Mouse (Mus musculus) lung, embryonic 15.5 days (tissue): ENCODE data around the gene Ppp1r8. TPM values are rescaled to one million over a fixed set of nuclear protein-coding genes. Genes with fewer than 3 reads are reported as not detected.

ENCODE experiments used
- ATAC-seq: fragments of 200-750 bp; cut with Nextera tagmentation; 2 replicates; pipeline ENCODE4 v1.8.0; 2017; ENCODE audit warnings: moderate number of reproducible peaks, borderline replicate concordance; ENCODE audit not compliant: low FRiP score, low TSS enrichment; ENCODE audit errors: extremely low read depth
- H3K27ac ChIP-seq: fragments of 300-500 bp; sonication (generic); 2 replicates; pipeline ENCODE4 v1.5.1; 2015; ENCODE audit warnings: moderate library complexity, mild to moderate bottlenecking, inconsistent platforms
- H3K27me3 ChIP-seq: fragments of 300-500 bp; sonication (generic); 2 replicates; pipeline ENCODE4 v1.6.1; 2015; ENCODE audit warnings: inconsistent platforms
- H3K36me3 ChIP-seq: fragments of 300-500 bp; sonication (generic); 2 replicates; pipeline ENCODE4 v1.6.1; 2015; ENCODE audit warnings: inconsistent platforms
- H3K4me1 ChIP-seq: fragments of 300-500 bp; sonication (generic); 2 replicates; pipeline ENCODE4 v1.6.1; 2015; ENCODE audit warnings: inconsistent platforms
- H3K4me2 ChIP-seq: fragments of 300-500 bp; sonication (generic); 2 replicates; pipeline ENCODE4 v1.6.1; 2015; ENCODE audit warnings: inconsistent platforms, mild to moderate bottlenecking, moderate library complexity
- H3K4me3 ChIP-seq: fragments of 300-500 bp; sonication (generic); 2 replicates; pipeline ENCODE4 v1.5.1; 2015; ENCODE audit warnings: mild to moderate bottlenecking, inconsistent platforms
- H3K9ac ChIP-seq: fragments of 300-500 bp; sonication (generic); 2 replicates; pipeline ENCODE4 v1.6.1; 2015; ENCODE audit warnings: inconsistent platforms
- H3K9me3 ChIP-seq: fragments of 300-500 bp; sonication (generic); 2 replicates; pipeline ENCODE4 v1.6.1; 2016; ENCODE audit warnings: inconsistent platforms
- WGBS: fragments of 180-500 bp; shearing (Covaris S2); methylation state at CpG from one replicate; pipeline ENCODE4 v1.1.7; 2015; 5-methylcytosine and 5-hydroxymethylcytosine counted together
- polyA plus RNA-seq: library from polyadenylated mRNA; unstranded; fragments of >200 nt; fragmentation: Nextera tagmentation; extraction: Ambion mirVana; gene quantifications from 2 replicates; pipeline ENCODE4 v1.2.1, GENCODE M21; 2015

Gene Ppp1r8
- polyA plus RNA-seq, 1 experiment from 2014 or later = 54.5 TPM

- Histone ChIP-seq H3K36me3 (peaks cover 18% of the 10 kb centered on the region), H3K4me2 (peak overlapping the region; percentile 69), H3K9me3 (no peaks in the 10 kb centered on the region), H3K4me3 (peak overlapping the region; percentile 91), H3K4me1 (peaks cover 16% of the 10 kb centered on the region; the same call in 1 of the 2 replicates), H3K27me3 (no peaks in the 10 kb centered on the region), H3K9ac (peak overlapping the region; percentile 58; the same call in 1 of the 2 replicates), H3K27ac (peak overlapping the region; percentile 45; the same call in 1 of the 2 replicates)
- 77% methylated on average over 1 of the region's 1 CpGs for WGBS
- no peak for ATAC-seq
Observed at GRCm38 (mm10) chr4:132843705-132844071, 719 bp upstream of the Ppp1r8 start.

GRCm38 (mm10) chr4:132842281-132842906 is 575 bp downstream of the Ppp1r8 start:
- WGBS = under 1% methylated on average over 30 of the region's 30 CpGs
- no peaks in the 10 kb centered on the region for H3K27me3 ChIP-seq
- peaks cover 16% of the 10 kb centered on the region; the same call in 1 of the 2 replicates for H3K4me1 ChIP-seq
- H3K27ac ChIP-seq = peak overlapping the region; percentile 42
- no peaks in the 10 kb centered on the region for H3K9me3 ChIP-seq
- H3K9ac ChIP-seq = peak overlapping the region; percentile 97
- H3K4me2 ChIP-seq = peak overlapping the region; percentile 69
- H3K36me3 ChIP-seq = peaks cover 29% of the 10 kb centered on the region
- ATAC-seq = peak; percentile 37; the same call in 1 of the 2 replicates
- H3K4me3 ChIP-seq = peak overlapping the region; percentile 91

- Histone ChIP-seq H3K27ac (no peak overlapping the region), H3K4me3 (peak overlapping the region; percentile 91), H3K4me2 (peak overlapping the region; percentile 69), H3K9me3 (no peaks in the 10 kb centered on the region), H3K36me3 (peaks cover 38% of the 10 kb centered on the region), H3K27me3 (no peaks in the 10 kb centered on the region), H3K4me1 (peaks cover 16% of the 10 kb centered on the region; the same call in 1 of the 2 replicates), H3K9ac (peak overlapping the region; percentile 97; the same call in 1 of the 2 replicates)
- 75% methylated on average over 3 of the region's 3 CpGs for WGBS
- no peak for ATAC-seq
Observed at GRCm38 (mm10) chr4:132841493-132841892, 1.5 kb downstream of the Ppp1r8 start.

GRCm38 (mm10) chr4:132823614-132824366 is 19.2 kb downstream of the Ppp1r8 start:
- no peaks in the 10 kb centered on the region for H3K4me1 ChIP-seq
- WGBS = 64% methylated on average over 8 of the region's 8 CpGs
- no peak overlapping the region for H3K9ac ChIP-seq
- peaks cover 37% of the 10 kb centered on the region for H3K36me3 ChIP-seq
- no peak overlapping the region for H3K4me3 ChIP-seq
- H3K27ac ChIP-seq = no peak overlapping the region
- H3K27me3 ChIP-seq = no peaks in the 10 kb centered on the region
- no peak overlapping the region for H3K4me2 ChIP-seq
- ATAC-seq = no peak
- H3K9me3 ChIP-seq = no peaks in the 10 kb centered on the region

GRCm38 (mm10) chr4:132818442-132818841 is 24.5 kb downstream of the Ppp1r8 start:
- H3K9me3 ChIP-seq = no peaks in the 10 kb centered on the region
- no peak overlapping the region for H3K27ac ChIP-seq
- no peak overlapping the region for H3K4me2 ChIP-seq
- no peak overlapping the region for H3K9ac ChIP-seq
- no peak for ATAC-seq
- WGBS = 53% methylated on average over 2 of the region's 2 CpGs
- no peak overlapping the region for H3K4me3 ChIP-seq
- H3K27me3 ChIP-seq = no peaks in the 10 kb centered on the region
- H3K4me1 ChIP-seq = no peaks in the 10 kb centered on the region
- H3K36me3 ChIP-seq = no peaks in the 10 kb centered on the region

- Histone ChIP-seq H3K4me3 (no peak overlapping the region), H3K27me3 (no peaks in the 10 kb centered on the region), H3K4me2 (no peak overlapping the region), H3K27ac (no peak overlapping the region), H3K36me3 (no peaks in the 10 kb centered on the region), H3K4me1 (no peaks in the 10 kb centered on the region), H3K9ac (no peak overlapping the region), H3K9me3 (no peaks in the 10 kb centered on the region)
- WGBS = 53% methylated on average over 2 of the region's 2 CpGs
- ATAC-seq = no peak
Observed at GRCm38 (mm10) chr4:132816855-132817254, 26.1 kb downstream of the Ppp1r8 start.

GRCm38 (mm10) chr4:132816404-132816803 is 26.6 kb downstream of the Ppp1r8 start:
- H3K27ac ChIP-seq = no peak overlapping the region
- H3K9ac ChIP-seq = no peak overlapping the region
- no peaks in the 10 kb centered on the region for H3K4me1 ChIP-seq
- no peaks in the 10 kb centered on the region for H3K27me3 ChIP-seq
- 85% methylated on average over 7 of the region's 7 CpGs for WGBS
- ATAC-seq = no peak
- H3K4me3 ChIP-seq = no peak overlapping the region
- no peaks in the 10 kb centered on the region for H3K36me3 ChIP-seq
- H3K9me3 ChIP-seq = no peaks in the 10 kb centered on the region
- no peak overlapping the region for H3K4me2 ChIP-seq

- no peak overlapping the region for H3K27ac ChIP-seq
- 83% methylated on average over 5 of the region's 5 CpGs for WGBS
- no peak overlapping the region for H3K9ac ChIP-seq
- no peaks in the 10 kb centered on the region for H3K36me3 ChIP-seq
- ATAC-seq = no peak
- H3K4me1 ChIP-seq = 0 out of 2 replicates have a peak, but pooled peaks cover 2% of the 10 kb centered on the region
- no peak overlapping the region for H3K4me2 ChIP-seq
- no peak overlapping the region for H3K4me3 ChIP-seq
- no peaks in the 10 kb centered on the region for H3K27me3 ChIP-seq
- H3K9me3 ChIP-seq = no peaks in the 10 kb centered on the region
Observed at GRCm38 (mm10) chr4:132809621-132810020, 33.3 kb downstream of the Ppp1r8 start.

- H3K9me3 ChIP-seq = no peaks in the 10 kb centered on the region
- H3K4me2 ChIP-seq = no peak overlapping the region
- ATAC-seq = no peak
- no peaks in the 10 kb centered on the region for H3K27me3 ChIP-seq
- no peak overlapping the region for H3K9ac ChIP-seq
- no peak overlapping the region for H3K4me3 ChIP-seq
- 68% methylated on average over 5 of the region's 5 CpGs for WGBS
- H3K4me1 ChIP-seq = 0 out of 2 replicates have a peak, but pooled peaks cover 2% of the 10 kb centered on the region
- H3K27ac ChIP-seq = no peak overlapping the region
- no peaks in the 10 kb centered on the region for H3K36me3 ChIP-seq
Observed at GRCm38 (mm10) chr4:132807771-132808641, 35.0 kb downstream of the Ppp1r8 start.

GRCm38 (mm10) chr4:132806620-132807191 is 36.3 kb downstream of the Ppp1r8 start:
- 86% methylated on average over 7 of the region's 7 CpGs for WGBS
- Histone ChIP-seq H3K9me3 (no peaks in the 10 kb centered on the region), H3K4me2 (no peak overlapping the region), H3K27ac (no peak overlapping the region), H3K36me3 (no peaks in the 10 kb centered on the region), H3K9ac (no peak overlapping the region), H3K27me3 (no peaks in the 10 kb centered on the region), H3K4me3 (no peak overlapping the region), H3K4me1 (0 out of 2 replicates have a peak, but pooled peaks cover 2% of the 10 kb centered on the region)
- ATAC-seq = no peak

- Histone ChIP-seq H3K36me3 (no peaks in the 10 kb centered on the region), H3K4me3 (no peak overlapping the region), H3K4me1 (0 out of 2 replicates have a peak, but pooled peaks cover 2% of the 10 kb centered on the region), H3K4me2 (no peak overlapping the region), H3K9ac (no peak overlapping the region), H3K9me3 (no peaks in the 10 kb centered on the region), H3K27me3 (no peaks in the 10 kb centered on the region), H3K27ac (no peak overlapping the region)
- 67% methylated on average over 12 of the region's 12 CpGs for whole genome bisulfite sequencing
- no peak for ATAC-seq
Observed at GRCm38 (mm10) chr4:132805599-132806197, 37.3 kb downstream of the Ppp1r8 start.
